Mouse (Mus musculus) liver, postnatal 0 days (tissue): ENCODE results near the gene Cenpi. TPM values are rescaled to one million over a fixed set of nuclear protein-coding genes. Genes with fewer than 3 reads are reported as not detected.

Experiments
- ATAC-seq: fragments of 200-750 bp; cut with Nextera tagmentation; 2 replicates; pipeline ENCODE4 v1.8.0; 2017; ENCODE audit warnings: mild to moderate bottlenecking, moderate library complexity
- DNase-seq: peaks from one replicate; pipeline ENCODE4 v3.0.0-alpha.2; 2016
- H3K27ac ChIP-seq: fragments of 300-500 bp; sonication (generic); 2 replicates; pipeline ENCODE4 v1.5.1; 2014; ENCODE audit warnings: antibody characterized with exemption, moderate library complexity, mild to moderate bottlenecking, low read depth
- H3K27me3 ChIP-seq: fragments of 300-500 bp; sonication (generic); 2 replicates; pipeline ENCODE4 v1.6.1; 2014; ENCODE audit warnings: low read length, control low read depth, mixed read lengths; ENCODE audit not compliant: insufficient read depth
- H3K36me3 ChIP-seq: fragments of 300-500 bp; sonication (generic); replicated peaks from 2 replicates; pipeline ENCODE4 v1.6.1; 2014; ENCODE audit warnings: mild to moderate bottlenecking, control low read depth, low read length, moderate library complexity, mixed read lengths; ENCODE audit not compliant: insufficient read depth
- H3K4me1 ChIP-seq: fragments of 300-500 bp; sonication (generic); 2 replicates; pipeline ENCODE4 v1.6.1; 2014; ENCODE audit warnings: antibody characterized with exemption, mild to moderate bottlenecking, control low read depth; ENCODE audit not compliant: insufficient read depth
- H3K4me2 ChIP-seq: fragments of 300-500 bp; sonication (generic); 2 replicates; pipeline ENCODE4 v1.6.1; 2014; ENCODE audit warnings: low read depth, mild to moderate bottlenecking, low read length, moderate library complexity, mixed read lengths
- H3K4me3 ChIP-seq: fragments of 300-500 bp; sonication (generic); 2 replicates; pipeline ENCODE4 v1.5.1; 2014; ENCODE audit warnings: low read depth, low read length
- H3K9ac ChIP-seq: fragments of 300-500 bp; sonication (generic); replicated peaks from 2 replicates; pipeline ENCODE4 v1.6.1; 2014; ENCODE audit warnings: mild to moderate bottlenecking, moderate library complexity
- H3K9me3 ChIP-seq: fragments of 300-500 bp; sonication (generic); 2 replicates; pipeline ENCODE4 v1.6.1; 2016; ENCODE audit warnings: mild to moderate bottlenecking, control low read depth, low read length, mixed read lengths
- CTCF ChIP-seq: sonication (generic); IDR thresholded peaks from 2 replicates; pipeline ENCODE4 v1.5.1; 2016; ENCODE audit warnings: antibody characterized with exemption, low read depth
- EP300 ChIP-seq: IDR thresholded peaks from 2 replicates; pipeline ENCODE4 v1.6.1; 2016; ENCODE audit warnings: antibody characterized with exemption, low read depth, mild to moderate bottlenecking
- WGBS: fragments of 180-500 bp; shearing (Covaris S2); extraction: QIAGEN DNeasy Blood & Tissue Kit; methylation state at CpG from one replicate; pipeline ENCODE4 v1.1.7; 2014; ENCODE audit not compliant: insufficient replicate concordance; 5-methylcytosine and 5-hydroxymethylcytosine counted together
- polyA plus RNA-seq: library from polyadenylated mRNA; unstranded; fragments of >200 nt; fragmentation: Nextera tagmentation; extraction: Ambion mirVana; gene quantifications from 2 replicates; pipeline ENCODE4 v1.2.1, GENCODE M21; 2015

Cenpi gene
- polyA plus RNA-seq, 1 experiment from 2014 or later: 10.7 TPM

DNA sequence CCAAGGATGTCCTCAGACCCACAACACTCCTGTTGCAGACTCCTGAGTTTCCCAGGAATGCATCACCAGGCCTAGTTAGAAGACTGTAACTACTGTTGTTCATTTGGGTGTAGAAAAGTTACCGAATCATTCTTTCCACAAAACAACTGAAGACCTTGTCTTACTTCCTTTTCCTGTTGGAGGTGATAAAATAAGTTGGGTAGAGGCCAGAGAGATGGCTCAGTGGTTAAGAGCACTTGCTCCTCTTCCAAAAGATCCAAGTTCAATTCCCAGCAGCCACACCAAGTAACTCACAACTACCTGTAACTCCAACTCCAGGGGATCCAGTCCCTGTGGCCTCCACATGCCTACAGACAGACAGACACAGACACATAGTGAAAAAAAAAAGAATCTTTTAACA is 104.2 kb downstream of the Cenpi start:
- WGBS: 44% methylated on average over 1 of the region's 1 CpGs
- Histone ChIP-seq H3K4me3 (no peak overlapping the region), H3K4me1 (no peaks in the 10 kb centered on the region), H3K9me3 (no peaks in the 10 kb centered on the region), H3K36me3 (no peaks in the 10 kb centered on the region), H3K9ac (no peak overlapping the region), H3K27me3 (no peaks in the 10 kb centered on the region), H3K27ac (no peak overlapping the region), H3K4me2 (no peak overlapping the region)
- ATAC-seq (no peak), DNase-seq (no peak)
- TF ChIP-seq EP300: no peak
- TF ChIP-seq CTCF: no peak

Other genes starting within 250 kb of the Cenpi start
- 8.3 and 9.7 TPM in 2 replicates for gene Cstf2, start 248.9 kb upstream of the Cenpi start, polyA plus RNA-seq
- 0.06 and 0.07 TPM in 2 replicates for gene Xkrx, start 146.0 kb upstream of the Cenpi start, polyA plus RNA-seq
- gene Arl13a, start 120.6 kb upstream of the Cenpi start, polyA plus RNA-seq: not detected in 2 replicates
- gene Nox1, start 86.1 kb upstream of the Cenpi start, polyA plus RNA-seq: 0.13 TPM in 1 of 2 replicates, not detected in the other
- 8.9 and 9.0 TPM in 2 replicates for gene Trmt2b, start 31.1 kb upstream of the Cenpi start, polyA plus RNA-seq
- gene Tmem35a, start 12.9 kb upstream of the Cenpi start, polyA plus RNA-seq: 1.2 and 1.3 TPM in 2 replicates
- gene Drp2, start 96.5 kb downstream of the Cenpi start, polyA plus RNA-seq: 0.02 and 0.06 TPM in 2 replicates
- gene Taf7l, start 168.4 kb downstream of the Cenpi start, polyA plus RNA-seq: not detected in 2 replicates
- gene Timm8a1, start 233.8 kb downstream of the Cenpi start, polyA plus RNA-seq: 106 and 115 TPM in 2 replicates